Mouse (Mus musculus) bone marrow, adult 2 months (tissue): ENCODE measurements at regions not wholly inside any gene's neighbourhood (a gene's known extent, or its start where the extent isn't known, plus 50 kb on each side); places are given as distances from the start of the nearest gene placed in this dataset.

ENCODE experiments used
- CTCF ChIP-seq: fragments of 200-500 bp; IDR thresholded peaks from 2 replicates; pipeline ENCODE4 v1.5.1; 2011; ENCODE audit warnings: low read length, control low read depth; ENCODE audit not compliant: control insufficient read depth, insufficient read depth
- POLR2A ChIP-seq: fragments of 200-500 bp; IDR thresholded peaks from 2 replicates; pipeline ENCODE4 v1.6.1; 2011; ENCODE audit warnings: low read depth, mild to moderate bottlenecking, control low read depth, low read length, borderline replicate concordance; ENCODE audit not compliant: control insufficient read depth

GRCm38 (mm10) chr1:127017698-127018097 is 187.1 kb upstream of the Nckap5 start:
- no peak for TF ChIP-seq CTCF
- TF ChIP-seq POLR2A = no peak
